Mouse (Mus musculus): Measurements from ENCODE around the gene Ccn5. TPM values are rescaled to one million over a fixed set of nuclear protein-coding genes. Genes with fewer than 3 reads are reported as not detected.

The Ccn5 gene
- polyA plus RNA-seq, 1 experiment = 12.3 TPM

DNA sequence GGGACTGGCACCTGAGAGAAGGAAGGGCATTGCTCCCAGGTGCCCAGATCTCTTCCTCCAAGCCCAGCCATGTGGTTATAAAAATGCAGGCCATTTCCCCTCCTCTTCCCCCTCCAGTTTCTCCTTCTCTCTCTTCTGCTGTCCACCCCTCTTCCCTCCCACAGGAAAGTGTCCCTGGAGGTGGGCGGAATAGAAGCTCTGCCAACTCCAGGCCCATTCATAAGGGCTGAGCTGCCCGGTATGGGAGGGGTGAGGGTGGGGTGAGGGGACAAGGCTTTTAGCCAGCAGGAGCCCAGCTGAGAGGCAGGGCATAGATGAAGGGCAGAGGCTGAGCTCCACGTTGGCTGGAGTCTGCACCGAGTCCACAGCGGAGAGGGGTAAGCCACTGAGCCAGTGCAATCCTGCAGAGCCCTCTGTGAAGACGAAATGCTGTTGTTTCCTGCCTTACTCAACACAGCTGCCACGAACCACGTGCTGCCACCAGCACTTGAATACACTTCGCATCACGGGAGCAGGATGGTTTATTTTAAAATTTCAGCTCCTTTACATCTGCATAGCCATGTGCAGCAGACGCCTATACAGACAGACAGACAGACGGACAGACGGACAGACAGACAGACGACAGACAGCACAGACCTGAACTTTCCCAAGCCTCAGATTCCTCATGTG is 56.3 kb downstream of the Ccn5 start:
- Histone ChIP-seq H3K4me3 (replicated peaks; ENCODE audit: control insufficient read depth, low read depth, low read length) (no peak overlapping the region), H3K4me1 (ENCODE audit: control insufficient read depth, insufficient read depth, low read length) (no peaks in the 10 kb centered on the region), H3K27ac (ENCODE audit: control insufficient read depth, insufficient read depth, low read depth, low read length, poor library complexity) (no peak overlapping the region)
- TF ChIP-seq CTCF (IDR thresholded peaks at IDR 0.05; ENCODE audit: control insufficient read depth, insufficient read depth, low read length) (no peak), POLR2A (IDR thresholded peaks at IDR 0.05; ENCODE audit: borderline replicate concordance, control insufficient read depth, low read depth, low read length) (no peak)
- WGBS = 53% methylated on average over 14 of the region's 14 CpGs

DNA sequence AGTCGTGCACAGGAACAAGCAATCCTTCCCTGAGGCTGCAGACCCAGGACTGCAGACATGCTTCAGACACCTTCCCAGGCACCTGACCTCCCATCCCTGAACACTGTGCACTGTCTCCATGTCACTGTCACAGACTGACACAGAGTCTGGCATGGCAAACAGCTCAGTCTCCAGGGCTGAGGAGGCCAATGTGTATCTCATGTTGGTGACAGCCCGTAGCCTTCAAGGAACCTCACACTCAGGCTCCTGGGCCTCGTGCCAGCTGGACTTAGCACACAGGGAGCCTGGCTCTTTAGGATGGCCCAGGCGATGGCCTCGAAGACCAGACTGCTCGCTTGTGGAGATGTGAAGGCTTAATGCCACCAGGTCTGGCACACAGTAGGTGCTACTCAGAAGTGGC is 60.2 kb downstream of the Ccn5 start:
- H3K4me1 ChIP-seq (ENCODE audit: control insufficient read depth, insufficient read depth, low read length) = no peaks in the 10 kb centered on the region
- TF ChIP-seq CTCF (IDR thresholded peaks at IDR 0.05; ENCODE audit: control insufficient read depth, insufficient read depth, low read length) (no peak), POLR2A (IDR thresholded peaks at IDR 0.05; ENCODE audit: borderline replicate concordance, control insufficient read depth, low read depth, low read length) (no peak)
- H3K27ac ChIP-seq (ENCODE audit: control insufficient read depth, insufficient read depth, low read depth, low read length, poor library complexity) = no peak overlapping the region
- H3K4me3 ChIP-seq (replicated peaks; ENCODE audit: control insufficient read depth, low read depth, low read length) = no peak overlapping the region
- 68% methylated on average over 6 of the region's 6 CpGs for WGBS

Other genes with a start within 250 kb of the Ccn5 start
- 11.5 and 19.8 TPM in 2 replicates for gene Ttpal, start 218.5 kb upstream of the Ccn5 start, polyA plus RNA-seq (2011; ENCODE audit: insufficient read depth, insufficient read length, low replicate concordance, missing spikeins)
- 328 and 366 TPM in 2 replicates for gene Serinc3, start 175.7 kb upstream of the Ccn5 start, polyA plus RNA-seq (2011; ENCODE audit: insufficient read depth, insufficient read length, low replicate concordance, missing spikeins)
- gene Pkig, start 162.5 kb upstream of the Ccn5 start, polyA plus RNA-seq (2011; ENCODE audit: insufficient read depth, insufficient read length, low replicate concordance, missing spikeins) = 109 and 152 TPM in 2 replicates
- 4.0 and 14.9 TPM in 2 replicates for gene Ada, start 70.6 kb upstream of the Ccn5 start, polyA plus RNA-seq (2011; ENCODE audit: insufficient read depth, insufficient read length, low replicate concordance, missing spikeins)
- not detected in 2 replicates for gene Kcnk15, start 32.8 kb downstream of the Ccn5 start, polyA plus RNA-seq (2011; ENCODE audit: insufficient read depth, insufficient read length, low replicate concordance, missing spikeins)
- gene Rims4, start 97.8 kb downstream of the Ccn5 start, polyA plus RNA-seq (2011; ENCODE audit: insufficient read depth, insufficient read length, low replicate concordance, missing spikeins) = 0.30 TPM in 1 of 2 replicates, not detected in the other
- gene Ywhab, start 174.1 kb downstream of the Ccn5 start, polyA plus RNA-seq (2011; ENCODE audit: insufficient read depth, insufficient read length, low replicate concordance, missing spikeins) = 38.3 and 61.2 TPM in 2 replicates
- 8.6 and 10.8 TPM in 2 replicates for gene Pabpc1l, start 204.6 kb downstream of the Ccn5 start, polyA plus RNA-seq (2011; ENCODE audit: insufficient read depth, insufficient read length, low replicate concordance, missing spikeins)
- 27.5 and 28.7 TPM in 2 replicates for gene Stk4, start 249.5 kb downstream of the Ccn5 start, polyA plus RNA-seq (2011; ENCODE audit: insufficient read depth, insufficient read length, low replicate concordance, missing spikeins)